Mouse (Mus musculus) lung, adult 2 months (tissue): Measurements from ENCODE around the gene Zfp93. TPM values are rescaled to one million over a fixed set of nuclear protein-coding genes. Genes with fewer than 3 reads are reported as not detected.
"Not testable (repeated sequence)": the region's sequence is repeated elsewhere in the genome, so short reads cannot be mapped to it uniquely, and the experiment has no call there.

Source experiments
- DNase-seq: peaks from one replicate; pipeline ENCODE4 v3.0.0; 2022
- H3K4me1 ChIP-seq: fragments of 200-500 bp; 2 replicates; pipeline ENCODE4 v1.6.1; 2011; ENCODE audit warnings: low read length; ENCODE audit not compliant: control insufficient read depth, insufficient read depth
- H3K4me3 ChIP-seq: fragments of 200-500 bp; replicated peaks from 2 replicates; pipeline ENCODE3; 2011; ENCODE audit warnings: low read depth, mild to moderate bottlenecking, control low read depth, low read length; ENCODE audit errors: extremely low read depth
- CTCF ChIP-seq: fragments of 200-500 bp; IDR thresholded peaks from 2 replicates; pipeline ENCODE4 v1.5.1; 2011; ENCODE audit warnings: mild to moderate bottlenecking, low read length, control low read depth; ENCODE audit not compliant: insufficient read depth
- POLR2A ChIP-seq: fragments of 200-500 bp; IDR thresholded peaks from 2 replicates; pipeline ENCODE4 v1.6.1; 2011; ENCODE audit warnings: low read depth, mild to moderate bottlenecking, control low read depth, low read length, borderline replicate concordance; ENCODE audit errors: extremely low read depth
- WGBS: fragments of 180-500 bp; shearing (Covaris S2); methylation state at CpG from one replicate; pipeline ENCODE4 v1.1.7; 2018; 5-methylcytosine and 5-hydroxymethylcytosine counted together
- polyA plus RNA-seq: library from polyadenylated mRNA; depleted of rRNA; stranded (reverse); fragments of >200 nt; gene quantifications from 2 replicates; pipeline ENCODE4 v1.2.3, GENCODE M21; 2012

Gene Zfp93
- polyA plus RNA-seq, 1 experiment = 1.6 TPM

GRCm38 (mm10) chr7:24269667-24270287, 443 bp upstream of the Zfp93 start:
- peak overlapping the region; percentile 69 for H3K4me3 ChIP-seq
- WGBS = 33% methylated on average over 7 of the region's 7 CpGs
- DNase-seq = no peak
- TF ChIP-seq CTCF = no peak
- no peak for TF ChIP-seq POLR2A
- no peaks in the 10 kb centered on the region for H3K4me1 ChIP-seq

GRCm38 (mm10) chr7:24271191-24271590, 971 bp downstream of the Zfp93 start:
- DNase-seq = no peak
- WGBS = 98% methylated on average over 6 of the region's 6 CpGs
- TF ChIP-seq CTCF (no peak), POLR2A (no peak)
- no peaks in the 10 kb centered on the region for H3K4me1 ChIP-seq
- no peak overlapping the region for H3K4me3 ChIP-seq

GRCm38 (mm10) chr7:24274456-24274855, 4.2 kb downstream of the Zfp93 start:
- no peak for DNase-seq
- WGBS = 88% methylated on average over 4 of the region's 4 CpGs
- no peaks in the 10 kb centered on the region for H3K4me1 ChIP-seq
- no peak overlapping the region for H3K4me3 ChIP-seq
- TF ChIP-seq CTCF (no peak), POLR2A (no peak)

- H3K4me3 ChIP-seq, DNase-seq, H3K4me1 ChIP-seq: not testable (repeated sequence)
- WGBS = 90% methylated on average over 3 of the region's 3 CpGs
Observed at GRCm38 (mm10) chr7:24278771-24279170, 8.6 kb downstream of the Zfp93 start.

DNA sequence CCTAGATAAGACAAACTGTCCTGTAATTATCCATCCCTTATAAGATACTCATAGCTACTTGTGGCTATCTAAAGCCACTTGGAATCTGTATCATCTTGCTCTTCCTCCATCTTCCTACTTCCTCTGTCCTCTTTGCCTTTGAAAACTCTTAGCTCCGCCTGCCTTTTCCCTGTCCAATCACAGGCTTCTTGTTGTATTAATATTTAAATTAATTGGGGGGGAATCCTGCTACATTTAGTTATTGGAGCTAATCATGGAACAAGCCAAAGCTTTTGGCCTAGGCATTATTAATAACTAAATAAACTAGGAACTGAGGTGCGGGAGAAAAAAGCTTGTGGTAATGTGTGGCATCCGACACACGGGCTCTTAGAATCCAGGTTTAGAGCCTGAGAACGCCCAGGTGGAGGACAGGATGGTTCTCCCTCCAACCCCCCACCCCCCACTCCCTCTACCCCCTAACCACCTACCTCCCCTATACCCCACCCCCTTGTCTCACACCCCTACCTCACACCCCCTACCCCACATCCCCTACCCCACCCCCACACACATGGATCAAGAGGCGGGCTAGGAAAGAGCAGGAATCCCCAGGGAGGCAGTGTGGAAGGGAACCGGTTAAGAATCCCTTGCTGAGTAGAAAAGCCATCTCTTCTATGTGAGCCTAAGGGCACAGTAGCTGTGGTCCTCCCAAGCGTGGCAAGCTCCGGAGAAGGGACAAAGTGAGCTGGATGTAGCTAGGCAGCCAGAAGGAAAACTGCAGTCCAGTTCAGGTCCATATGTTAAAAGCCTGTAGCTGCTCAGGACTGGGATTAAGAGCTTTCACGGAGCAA, 10.0 kb downstream of the Zfp93 start:
- no peak for DNase-seq
- no peaks in the 10 kb centered on the region for H3K4me1 ChIP-seq
- TF ChIP-seq CTCF (no peak), POLR2A (no peak)
- no peak overlapping the region for H3K4me3 ChIP-seq
- WGBS = 55% methylated on average over 10 of the region's 10 CpGs

DNA sequence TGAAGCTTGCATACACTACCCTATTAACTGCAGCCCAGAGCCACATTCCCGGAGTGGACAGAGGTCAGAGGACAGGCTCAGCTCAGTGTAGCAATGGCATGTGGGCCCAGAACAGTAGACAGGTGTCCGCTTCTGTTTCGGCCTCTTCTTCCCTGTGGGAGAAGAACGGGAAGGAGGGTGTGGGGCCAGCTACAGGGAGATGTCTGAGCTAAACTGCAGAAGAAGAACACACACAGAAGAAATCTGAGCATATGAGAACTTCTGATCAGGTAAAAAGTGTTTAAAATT, 10.6 kb downstream of the Zfp93 start:
- Histone ChIP-seq H3K4me1 (no peaks in the 10 kb centered on the region), H3K4me3 (no peak overlapping the region)
- TF ChIP-seq POLR2A = no peak
- no peak for TF ChIP-seq CTCF
- WGBS = 60% methylated on average over 4 of the region's 4 CpGs
- no peak for DNase-seq

DNA sequence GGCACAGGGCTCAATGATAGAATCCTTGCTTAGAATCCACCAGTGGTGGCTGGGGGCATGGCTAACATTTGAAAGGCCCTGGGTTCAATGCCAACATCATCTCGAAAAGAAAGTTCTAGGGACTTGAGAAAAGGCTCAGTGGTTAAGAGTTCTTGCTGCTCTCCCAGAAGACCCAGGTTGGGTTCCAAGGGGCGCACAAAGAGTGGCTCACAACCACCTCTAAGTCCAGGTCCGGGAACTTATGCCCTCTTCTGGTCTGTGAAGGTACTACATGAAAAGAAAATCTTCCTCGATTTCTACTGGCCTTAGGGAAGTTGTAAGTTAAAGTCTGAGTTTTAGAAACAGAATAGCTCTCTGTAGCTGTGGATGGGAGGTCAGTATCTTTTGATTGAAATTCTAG, 15.9 kb downstream of the Zfp93 start:
- no peaks in the 10 kb centered on the region for H3K4me1 ChIP-seq
- TF ChIP-seq POLR2A (no peak), CTCF (no peak)
- WGBS = 44% methylated on average over 4 of the region's 4 CpGs
- no peak overlapping the region for H3K4me3 ChIP-seq
- no peak for DNase-seq

GRCm38 (mm10) chr7:24286916-24287315, 16.7 kb downstream of the Zfp93 start:
- TF ChIP-seq POLR2A = no peak
- TF ChIP-seq CTCF = no peak
- H3K4me1 ChIP-seq = no peaks in the 10 kb centered on the region
- 85% methylated on average over 4 of the region's 4 CpGs for WGBS
- H3K4me3 ChIP-seq = no peak overlapping the region
- no peak for DNase-seq

DNA sequence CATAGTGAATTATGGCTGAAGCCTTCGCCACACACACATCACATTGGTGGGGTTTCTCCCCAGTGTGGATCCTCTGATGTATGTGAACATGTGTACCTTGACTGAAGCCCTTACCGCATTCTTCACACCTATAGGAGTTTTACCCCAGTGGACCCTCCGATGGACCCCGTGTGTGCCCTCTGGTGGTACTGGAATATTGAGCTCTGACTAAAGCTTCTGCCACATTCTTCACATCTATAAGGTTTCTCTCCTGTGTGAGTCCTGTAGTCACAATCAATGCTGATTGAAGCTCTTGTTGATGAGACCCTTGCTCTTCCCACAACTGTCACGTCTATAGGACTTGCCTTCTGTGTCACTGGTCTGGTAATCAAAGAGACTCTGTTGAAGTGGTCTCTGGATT, 17.4 kb downstream of the Zfp93 start:
- no peaks in the 10 kb centered on the region for H3K4me1 ChIP-seq
- 88% methylated on average over 5 of the region's 5 CpGs for WGBS
- no peak overlapping the region for H3K4me3 ChIP-seq
- no peak for DNase-seq
- TF ChIP-seq POLR2A (no peak), CTCF (no peak)

DNA sequence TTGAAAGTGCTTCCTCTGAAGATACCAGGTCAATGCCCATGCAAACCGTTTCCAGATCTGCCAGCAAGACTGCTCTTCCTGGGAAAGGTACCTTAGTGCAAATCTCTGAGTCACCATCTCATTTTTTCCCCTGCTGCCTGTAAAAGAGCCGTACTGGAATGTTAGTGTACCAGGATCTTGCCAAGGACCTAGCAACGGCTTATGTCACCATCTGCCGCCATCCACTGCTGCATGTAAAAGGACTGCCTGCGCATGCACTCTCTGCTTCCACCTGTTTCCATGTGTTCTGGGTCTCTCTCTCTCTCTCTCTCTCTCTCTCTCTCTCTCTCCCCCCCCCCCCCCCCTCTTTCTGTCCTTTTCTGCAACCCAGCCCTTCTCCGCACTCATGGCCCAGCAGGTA, 18.3 kb downstream of the Zfp93 start:
- 87% methylated on average over 6 of the region's 6 CpGs for WGBS
- H3K4me1 ChIP-seq = no peaks in the 10 kb centered on the region
- H3K4me3 ChIP-seq = no peak overlapping the region
- no peak for DNase-seq
- TF ChIP-seq CTCF (no peak), POLR2A (no peak)
